In genomic region chr2:7963456-7963855, GRCm38 (mm10) we compare ENCODE assay signal across 29 mouse cellular contexts.
"Had no signal": no experiment of that assay in that cellular context is flagged by ENCODE, and none has a peak within 500 bp of the region (broad histone marks: within the 10 kb centered on the region; RNA-seq: fewer than 3 reads in every experiment).

No protein-coding gene starts in this region.

- DNase-seq: left cerebral cortex, postnatal 4 days; liver; liver, embryonic 13.5 days; liver, postnatal 0 days; lung, adult 18-20 months; lung, adult 2 months; lung, embryonic 14.5 days; lung, postnatal 10 days; lung, postnatal 14 days; lung, postnatal 36 days; lung, postnatal 4 days; midbrain, embryonic 14.5 days had no signal

- H3K4me1 ChIP-seq: limb, embryonic 10.5 days; limb, embryonic 12.5 days; limb, embryonic 13.5 days; limb, embryonic 15.5 days; liver, embryonic 12.5 days; liver, embryonic 13.5 days; liver, embryonic 15.5 days; lung, embryonic 15.5 days; megakaryocyte, embryonic 14.5 days; midbrain, embryonic 10.5 days; midbrain, embryonic 12.5 days; midbrain, embryonic 13.5 days; midbrain, embryonic 15.5 days had no signal

- H3K27ac ChIP-seq: limb, embryonic 10.5 days; limb, embryonic 12.5 days; limb, embryonic 13.5 days; limb, embryonic 15.5 days; liver, embryonic 12.5 days; liver, embryonic 13.5 days; liver, embryonic 14.5 days; liver, embryonic 15.5 days; lung, embryonic 15.5 days; macrophage; midbrain, embryonic 10.5 days; midbrain, embryonic 12.5 days; midbrain, embryonic 13.5 days; midbrain, embryonic 15.5 days had no signal

- H3K4me3 ChIP-seq: limb, embryonic 10.5 days; limb, embryonic 12.5 days; limb, embryonic 13.5 days; limb, embryonic 15.5 days; liver, embryonic 12.5 days; liver, embryonic 13.5 days; liver, embryonic 15.5 days; lung, embryonic 15.5 days; megakaryocyte, embryonic 14.5 days; midbrain, embryonic 10.5 days; midbrain, embryonic 12.5 days; midbrain, embryonic 13.5 days; midbrain, embryonic 15.5 days; myocyte had no signal

- ATAC-seq: liver, embryonic 12.5 days; liver, postnatal 0 days; lung, postnatal 0 days; midbrain, embryonic 13.5 days; midbrain, embryonic 15.5 days; midbrain, embryonic 16.5 days had no signal
